Mouse (Mus musculus) bone marrow, adult 2 months (tissue): ENCODE results near the gene Vps54.

ENCODE experiments used
- CTCF ChIP-seq: fragments of 200-500 bp; IDR thresholded peaks from 2 replicates; pipeline ENCODE4 v1.5.1; 2011; ENCODE audit warnings: low read length, control low read depth; ENCODE audit not compliant: control insufficient read depth, insufficient read depth
- POLR2A ChIP-seq: fragments of 200-500 bp; IDR thresholded peaks from 2 replicates; pipeline ENCODE4 v1.6.1; 2011; ENCODE audit warnings: low read depth, mild to moderate bottlenecking, control low read depth, low read length, borderline replicate concordance; ENCODE audit not compliant: control insufficient read depth

DNA sequence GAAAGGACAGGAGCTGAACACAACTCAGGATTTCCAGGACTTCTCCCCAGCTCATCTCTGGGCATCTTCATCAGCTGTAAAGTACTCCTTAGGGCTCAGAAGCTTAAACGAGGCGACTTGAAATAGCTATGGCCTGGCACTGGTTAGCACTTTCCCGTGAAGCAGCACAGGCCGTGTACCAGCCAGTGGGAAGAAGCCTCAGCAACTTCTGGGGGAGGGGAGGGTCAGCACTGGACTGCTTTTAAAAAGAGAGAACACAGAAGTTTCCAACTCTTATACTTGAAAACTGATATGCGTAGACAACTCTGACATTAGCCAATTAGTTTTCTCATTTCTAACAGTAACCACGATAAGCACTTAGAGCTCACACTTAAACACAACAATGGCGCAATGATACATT lies 129.4 kb downstream of the Vps54 start:
- TF ChIP-seq POLR2A, result no peak
- no peak for TF ChIP-seq CTCF
